Mouse (Mus musculus): ENCODE results near the gene Cyp8b1.

GRCm38 (mm10) chr9:121907356-121908070, 8.6 kb downstream of the Cyp8b1 start:
- no peak for TF ChIP-seq CTCF (IDR thresholded peaks at IDR 0.05)
- no peak for TF ChIP-seq EP300 (IDR thresholded peaks at IDR 0.05)

All from lung, postnatal 0 days (tissue).